Mouse (Mus musculus) lung, embryonic 14.5 days (tissue): ENCODE measurements around the gene Ly6g5c. TPM values are rescaled to one million over a fixed set of nuclear protein-coding genes. Genes with fewer than 3 reads are reported as not detected.

ENCODE experiments used
- ATAC-seq: fragments of 200-750 bp; cut with Nextera tagmentation; 2 replicates; pipeline ENCODE4 v1.8.0; 2017; ENCODE audit warnings: mild to moderate bottlenecking, moderate TSS enrichment, moderate library complexity; ENCODE audit not compliant: insufficient read depth
- DNase-seq: peaks from one replicate; pipeline ENCODE4 v3.0.0-alpha.2; 2015
- H3K27ac ChIP-seq: fragments of 300-500 bp; sonication (generic); 2 replicates; pipeline ENCODE4 v1.5.1; 2014; ENCODE audit warnings: low read depth, mild to moderate bottlenecking, moderate library complexity
- H3K27me3 ChIP-seq: fragments of 300-500 bp; sonication (generic); 2 replicates; pipeline ENCODE4 v1.6.1; 2014; ENCODE audit warnings: low read length, control low read depth; ENCODE audit not compliant: insufficient read depth
- H3K36me3 ChIP-seq: fragments of 300-500 bp; sonication (generic); 2 replicates; pipeline ENCODE4 v1.6.1; 2014; ENCODE audit warnings: control low read depth; ENCODE audit not compliant: insufficient read depth
- H3K4me1 ChIP-seq: fragments of 300-500 bp; sonication (generic); 2 replicates; pipeline ENCODE4 v1.6.1; 2014; ENCODE audit warnings: antibody characterized with exemption, control low read depth; ENCODE audit not compliant: insufficient read depth
- H3K4me2 ChIP-seq: fragments of 300-500 bp; sonication (generic); 2 replicates; pipeline ENCODE4 v1.6.1; 2014; ENCODE audit warnings: mild to moderate bottlenecking
- H3K4me3 ChIP-seq: fragments of 300-500 bp; sonication (generic); 2 replicates; pipeline ENCODE4 v1.5.1; 2014; ENCODE audit warnings: low read depth, low read length
- H3K9ac ChIP-seq: fragments of 300-500 bp; sonication (generic); 2 replicates; pipeline ENCODE4 v1.6.1; 2014
- H3K9me3 ChIP-seq: fragments of 300-500 bp; sonication (generic); 2 replicates; pipeline ENCODE4 v1.6.1; 2016; ENCODE audit warnings: low read depth, low read length, control low read depth
- CTCF ChIP-seq: IDR thresholded peaks from 2 replicates; pipeline ENCODE4 v1.5.1; 2016; ENCODE audit warnings: antibody characterized with exemption, low read depth
- WGBS: fragments of 180-500 bp; shearing (Covaris S2); extraction: QIAGEN DNeasy Blood & Tissue Kit; methylation state at CpG from one replicate; pipeline ENCODE4 v1.1.7; 2014; 5-methylcytosine and 5-hydroxymethylcytosine counted together
- polyA plus RNA-seq: library from polyadenylated mRNA; unstranded; fragments of >200 nt; fragmentation: Nextera tagmentation; extraction: Ambion mirVana; gene quantifications from 2 replicates; pipeline ENCODE4 v1.2.1, GENCODE M21; 2014

The Ly6g5c gene
- polyA plus RNA-seq, 1 experiment from 2014 or later, result not detected

- H3K4me1 ChIP-seq, result peaks cover 10% of the 10 kb centered on the region
- peaks cover 32% of the 10 kb centered on the region for H3K36me3 ChIP-seq
- H3K4me2 ChIP-seq, result peak overlapping the region; percentile 62
- no peak for TF ChIP-seq CTCF
- peak overlapping the region; percentile 17; the same call in 1 of the 2 replicates for H3K9ac ChIP-seq
- peaks cover 17% of the 10 kb centered on the region for H3K27me3 ChIP-seq
- no peaks in the 10 kb centered on the region for H3K9me3 ChIP-seq
- peak overlapping the region; percentile 28 for H3K4me3 ChIP-seq
- DNase-seq (no peak), ATAC-seq (no peak)
- peak overlapping the region; percentile 88 for H3K27ac ChIP-seq
- 21% methylated on average over 10 of the region's 10 CpGs for WGBS
Measured at GRCm38 (mm10) chr17:35064378-35064877, 43.7 kb upstream of the Ly6g5c start.

GRCm38 (mm10) chr17:35064951-35065947, 42.8 kb upstream of the Ly6g5c start, which contains the start of gene Ly6g6c:
Ly6g6c (plus strand) TSS chr17:35065388.
- ATAC-seq (peak; percentile 70), DNase-seq (peak; percentile 86)
- 1% methylated on average over 48 of the region's 48 CpGs for WGBS
- Histone ChIP-seq H3K4me3 (peak within 1 kb of the TSS; percentile 28), H3K4me1 (peaks cover 8% of the 10 kb centered on the region), H3K27ac (peak within 1 kb of the TSS; percentile 88), H3K27me3 (peaks cover 17% of the 10 kb centered on the region), H3K9me3 (no peaks in the 10 kb centered on the region), H3K36me3 (peaks cover 28% of the 10 kb centered on the region), H3K9ac (peak within 1 kb of the TSS; percentile 17), H3K4me2 (peak within 1 kb of the TSS; percentile 62)
- no peak for TF ChIP-seq CTCF

GRCm38 (mm10) chr17:35066084-35066483, 42.0 kb upstream of the Ly6g5c start, which contains the start of gene Mpig6b:
Mpig6b (minus strand) TSS chr17:35066184.
- Histone ChIP-seq H3K36me3 (peaks cover 20% of the 10 kb centered on the region), H3K9me3 (no peaks in the 10 kb centered on the region), H3K27ac (peak within 1 kb of the TSS; percentile 88), H3K4me3 (peak within 1 kb of the TSS; percentile 28), H3K4me2 (peak within 1 kb of the TSS; percentile 62), H3K4me1 (no peaks in the 10 kb centered on the region; the same call in 1 of the 2 replicates), H3K9ac (peak within 1 kb of the TSS; percentile 17), H3K27me3 (peaks cover 17% of the 10 kb centered on the region)
- DNase-seq (no peak), ATAC-seq (no peak)
- 50% methylated on average over 10 of the region's 10 CpGs for WGBS
- TF ChIP-seq CTCF, result no peak

GRCm38 (mm10) chr17:35068213-35068914, 39.7 kb upstream of the Ly6g5c start:
- no peak overlapping the region for H3K27ac ChIP-seq
- H3K4me2 ChIP-seq, result no peak overlapping the region
- WGBS, result 64% methylated on average over 17 of the region's 17 CpGs

GRCm38 (mm10) chr17:35070556-35071229, 37.4 kb upstream of the Ly6g5c start:
- H3K4me1 ChIP-seq, result no peaks in the 10 kb centered on the region
- no peak overlapping the region for H3K9ac ChIP-seq
- 39% methylated on average over 6 of the region's 6 CpGs for WGBS
- no peaks in the 10 kb centered on the region for H3K9me3 ChIP-seq
- H3K4me2 ChIP-seq, result no peak overlapping the region
- peak overlapping the region; percentile 76 for H3K27ac ChIP-seq
- DNase-seq, result peak; percentile 56
- H3K36me3 ChIP-seq, result no peaks in the 10 kb centered on the region
- H3K4me3 ChIP-seq, result no peak overlapping the region
- peak; percentile 28; the same call in 1 of the 2 replicates for TF ChIP-seq CTCF
- H3K27me3 ChIP-seq, result peaks cover 12% of the 10 kb centered on the region
- 0 out of 2 replicates have a peak, but pooled peaks have one; percentile 38 for ATAC-seq

More at GRCm38 (mm10) chr17:35068213-35068914, 39.7 kb upstream of the Ly6g5c start:
- Histone ChIP-seq H3K9me3 (no peaks in the 10 kb centered on the region), H3K4me1 (no peaks in the 10 kb centered on the region), H3K27me3 (peaks cover 17% of the 10 kb centered on the region), H3K36me3 (no peaks in the 10 kb centered on the region), H3K9ac (no peak overlapping the region), H3K4me3 (no peak overlapping the region)
- ATAC-seq, result no peak
- DNase-seq, result no peak
- no peak for TF ChIP-seq CTCF

GRCm38 (mm10) chr17:35071454-35071853, 36.6 kb upstream of the Ly6g5c start:
- no peak for TF ChIP-seq CTCF
- 68% methylated on average over 9 of the region's 9 CpGs for WGBS
- H3K27me3 ChIP-seq, result peaks cover 7% of the 10 kb centered on the region
- H3K9me3 ChIP-seq, result no peaks in the 10 kb centered on the region
- DNase-seq (no peak), ATAC-seq (no peak)
- H3K4me1 ChIP-seq, result no peaks in the 10 kb centered on the region
- no peak overlapping the region for H3K4me2 ChIP-seq
- peak overlapping the region; percentile 76 for H3K27ac ChIP-seq
- no peak overlapping the region for H3K4me3 ChIP-seq
- H3K36me3 ChIP-seq, result no peaks in the 10 kb centered on the region
- no peak overlapping the region for H3K9ac ChIP-seq
